Mouse (Mus musculus) Patski (cell line): ENCODE data around the gene Ap1g1. TPM values are rescaled to one million over a fixed set of nuclear protein-coding genes. Genes with fewer than 3 reads are reported as not detected.
A peak's percentile ranks its signal among the peaks of the same experiment; 100 is the strongest.
"Not testable (repeated sequence)": the region's sequence is repeated elsewhere in the genome, so short reads cannot be mapped to it uniquely, and the experiment has no call there.

ENCODE experiments used
- ATAC-seq: fragments of 100-300 bp; one replicate; pipeline ENCODE4 v1.8.0; 2021
- CTCF ChIA-PET: fragments of 350-600 bp; sonication (Branson Sonifier 250); formaldehyde crosslinking; loops from one replicate; lab custom pipeline; 2022; ENCODE audit warnings: inconsistent platforms; lab: Charles Lee
- POLR2A ChIA-PET: fragments of 350-600 bp; sonication (Branson Sonifier 250); formaldehyde crosslinking; loops from one replicate; lab custom pipeline; 2022; ENCODE audit warnings: antibody characterized with exemption, inconsistent platforms; lab: Charles Lee
- DNase-seq: peaks from one replicate; pipeline ENCODE4 v3.0.0-alpha.2; 2011; ENCODE audit warnings: low read depth, low spot score
- H3K27me3 ChIP-seq: fragments of 371-371 bp; one replicate; pipeline ENCODE4 v1.5.1; 2021
- CTCF ChIP-seq: fragments of 100-300 bp; IDR thresholded peaks from one replicate; pipeline ENCODE4 v1.5.1; 2021
- in situ Hi-C: fragments of 300-500 bp; cut with MboI; formaldehyde crosslinking; loops from 3 replicates; pipeline ENCODE4 v1.11.1; 2018; ENCODE audit warnings: low pct_unique_long_range_greater_than_20kb, mixed read lengths
- polyA plus RNA-seq: library from polyadenylated mRNA; unstranded; gene quantifications from one replicate; pipeline ENCODE4 v1.2.3, GENCODE M21; 2021

The Ap1g1 gene
- polyA plus RNA-seq, 1 experiment from 2014 or later, result 104 TPM

- ChIA-PET CTCF (interaction anchor here (0.9 to 3.0 kb wide), 7 partner anchors 8 to 69 kb away, joined by 3 to 13 read pairs (median 3); no protein-coding TSS in a partner anchor), POLR2A (interaction anchor here (0.7 kb wide), 1 partner anchor 22 kb away, joined by 3 read pairs; no protein-coding TSS in a partner anchor)
- TF ChIP-seq CTCF, result peak; percentile 91
- in situ Hi-C loops, result no loop called here
- no peak for DNase-seq
- no peaks in the 10 kb centered on the region for H3K27me3 ChIP-seq
- no peak for ATAC-seq
Measured at GRCm38 (mm10) chr8:109853423-109853822, 75.1 kb downstream of the Ap1g1 start.

DNA sequence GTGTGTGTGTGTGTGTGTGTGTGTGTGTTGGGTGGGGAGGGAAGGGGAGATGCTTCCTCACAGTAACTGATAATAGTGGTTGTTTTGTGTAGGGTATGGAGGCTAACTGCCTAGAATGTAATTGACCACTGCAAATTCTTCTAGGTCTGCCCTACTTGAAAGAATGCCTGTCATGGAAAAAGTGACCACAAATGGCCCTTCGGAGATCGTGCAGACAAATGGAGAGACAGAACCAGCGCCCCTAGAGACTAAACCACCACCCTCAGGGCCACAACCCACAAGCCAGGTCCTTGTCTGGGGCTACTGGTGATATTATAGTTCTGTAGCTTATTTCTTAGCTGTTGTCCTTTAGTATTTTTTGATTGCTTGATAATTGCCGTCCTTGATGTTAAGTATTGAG is 76.2 kb downstream of the Ap1g1 start:
- no peak for DNase-seq
- H3K27me3 ChIP-seq, result no peaks in the 10 kb centered on the region
- no peak for TF ChIP-seq CTCF
- ChIA-PET CTCF (no interaction called here), POLR2A (no interaction called here)
- no peak for ATAC-seq
- in situ Hi-C loops, result no loop called here

DNA sequence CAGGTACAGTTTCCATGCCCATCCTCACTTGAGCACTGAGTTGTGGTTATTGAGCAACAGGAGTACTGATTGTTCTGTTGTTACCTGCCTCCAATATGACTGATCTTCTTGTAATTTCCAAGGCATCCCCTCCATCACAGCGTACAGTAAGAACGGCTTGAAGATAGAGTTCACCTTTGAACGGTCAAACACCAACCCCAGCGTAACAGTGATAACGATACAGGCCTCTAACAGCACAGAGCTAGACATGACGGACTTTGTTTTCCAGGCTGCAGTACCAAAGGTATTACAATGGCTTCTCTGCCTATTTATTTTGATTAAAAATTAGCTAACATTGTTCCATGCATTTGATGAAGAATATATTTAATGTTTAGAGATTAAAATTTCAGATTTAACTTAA is 77.1 kb downstream of the Ap1g1 start:
- no peak for ATAC-seq
- no peaks in the 10 kb centered on the region for H3K27me3 ChIP-seq
- ChIA-PET CTCF (no interaction called here), POLR2A (no interaction called here)
- DNase-seq, result no peak
- in situ Hi-C loops, result no loop called here
- TF ChIP-seq CTCF, result no peak

DNA sequence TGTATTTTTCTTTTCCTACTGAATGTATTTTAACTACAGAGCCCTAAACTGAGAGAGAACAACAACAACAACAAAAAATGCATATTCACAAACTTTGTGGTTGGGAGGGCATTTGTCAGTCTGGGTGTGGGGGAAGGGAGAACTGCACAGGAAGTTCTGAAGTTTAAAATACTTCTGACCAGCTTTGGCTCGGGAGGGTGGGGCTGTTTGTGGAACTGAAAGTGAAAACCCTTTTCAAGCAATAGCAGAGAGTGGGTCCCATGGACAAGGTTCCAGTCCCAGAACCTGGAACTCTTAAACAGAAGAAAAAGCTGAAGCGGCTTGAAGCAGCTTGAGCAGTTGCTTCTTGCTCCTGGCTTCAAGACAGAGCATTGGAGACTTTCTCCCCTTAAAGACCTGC is 85.0 kb downstream of the Ap1g1 start:
- no peak for DNase-seq
- POLR2A ChIA-PET, result no interaction called here

GRCm38 (mm10) chr8:109864798-109865197 is 86.4 kb downstream of the Ap1g1 start:
- ChIA-PET POLR2A (interaction anchor here (0.6 kb wide), 1 partner anchor 92 kb away, joined by 3 read pairs; no protein-coding TSS in a partner anchor), CTCF (interaction anchor here (1.2 to 2.2 kb wide), 3 partner anchors 12 to 53 kb away, joined by 3 to 6 read pairs (median 6); no protein-coding TSS in a partner anchor)
- no peak for TF ChIP-seq CTCF
- no peak for DNase-seq
- H3K27me3 ChIP-seq, result no peaks in the 10 kb centered on the region
- in situ Hi-C loops, result no loop called here
- ATAC-seq, result no peak

More for the DNA sequence above, 85.0 kb downstream of the Ap1g1 start:
- in situ Hi-C loops, result no loop called here
- H3K27me3 ChIP-seq, result no peaks in the 10 kb centered on the region
- CTCF ChIA-PET, result no interaction called here
- TF ChIP-seq CTCF, result no peak
- ATAC-seq, result no peak

GRCm38 (mm10) chr8:109865536-109865935 is 87.2 kb downstream of the Ap1g1 start:
- H3K27me3 ChIP-seq, result no peaks in the 10 kb centered on the region
- ATAC-seq, result no peak
- ChIA-PET POLR2A (no interaction called here), CTCF (interaction anchor here (1.2 to 2.2 kb wide), 5 partner anchors 8 to 52 kb away, joined by 3 to 7 read pairs (median 6); no protein-coding TSS in a partner anchor)
- no peak for TF ChIP-seq CTCF
- DNase-seq, result no peak
- in situ Hi-C loops, result no loop called here

GRCm38 (mm10) chr8:109866690-109867089 is 88.3 kb downstream of the Ap1g1 start:
- DNase-seq (no peak), ATAC-seq (no peak)
- POLR2A ChIA-PET, result no interaction called here
- CTCF ChIA-PET, result interaction anchor here (0.8 to 2.1 kb wide), 3 partner anchors 9 to 51 kb away, joined by 4 to 7 read pairs (median 6); no protein-coding TSS in a partner anchor
- in situ Hi-C loops, result no loop called here
- TF ChIP-seq CTCF, result no peak
- no peaks in the 10 kb centered on the region for H3K27me3 ChIP-seq

- DNase-seq, result peak; percentile 77
- CTCF ChIA-PET, result interaction anchor here (2.1 kb wide), 1 partner anchor 49 kb away, joined by 6 read pairs; no protein-coding TSS in a partner anchor
- peak; percentile 65 for TF ChIP-seq CTCF
- ATAC-seq, result peak; percentile 97
- H3K27me3 ChIP-seq, result no peaks in the 10 kb centered on the region
- in situ Hi-C loops, result no loop called here
- POLR2A ChIA-PET, result interaction anchor here (0.7 to 1.2 kb wide), 2 partner anchors 11 to 33 kb away, joined by 3 read pairs; no protein-coding TSS in a partner anchor
Measured at GRCm38 (mm10) chr8:109868003-109868679, 89.8 kb downstream of the Ap1g1 start, which contains the start of gene Phlpp2. Gene Phlpp2, plus strand, starts transcription at chr8:109868542.

- no peak for DNase-seq
- in situ Hi-C loops, result no loop called here
- ATAC-seq, result peak; percentile 65
- TF ChIP-seq CTCF, result no peak
- ChIA-PET POLR2A (interaction anchor here (0.7 to 1.2 kb wide), 2 partner anchors 11 to 33 kb away, joined by 3 read pairs; no protein-coding TSS in a partner anchor), CTCF (interaction anchor here (2.1 kb wide), 1 partner anchor 49 kb away, joined by 6 read pairs; no protein-coding TSS in a partner anchor)
- H3K27me3 ChIP-seq, result no peaks in the 10 kb centered on the region
Measured at GRCm38 (mm10) chr8:109868680-109869361, 90.5 kb downstream of the Ap1g1 start.

- no peak for TF ChIP-seq CTCF
- ATAC-seq (no peak), DNase-seq (no peak)
- in situ Hi-C loops, result no loop called here
- H3K27me3 ChIP-seq, result no peaks in the 10 kb centered on the region
- POLR2A ChIA-PET, result no interaction called here
- CTCF ChIA-PET, result interaction anchor here (1.0 to 3.1 kb wide), 2 partner anchors 18 to 46 kb away, joined by 3 to 9 read pairs; no protein-coding TSS in a partner anchor
Measured at GRCm38 (mm10) chr8:109871056-109871455, 92.7 kb downstream of the Ap1g1 start.

DNA sequence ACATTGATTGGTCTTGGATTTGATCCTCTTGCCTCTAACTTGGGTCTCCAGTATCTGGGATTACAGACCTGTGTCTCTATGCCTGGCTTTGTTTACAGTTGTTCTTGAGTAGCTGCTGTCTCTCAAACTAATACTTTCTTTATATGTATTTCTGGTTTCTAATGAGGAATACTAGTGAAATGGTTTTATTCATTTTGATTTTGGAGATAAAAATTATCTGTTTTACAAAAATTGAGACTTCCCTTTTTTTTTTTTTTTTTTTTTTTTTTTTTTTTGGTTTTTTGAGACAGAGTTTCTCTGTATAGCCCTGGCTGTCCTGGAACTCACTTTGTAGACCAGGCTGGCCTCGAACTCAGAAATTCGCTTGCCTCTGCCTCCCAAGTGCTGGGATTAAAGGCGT is 95.4 kb downstream of the Ap1g1 start:
- POLR2A ChIA-PET, ATAC-seq, CTCF ChIA-PET, in situ Hi-C loops, H3K27me3 ChIP-seq, DNase-seq: not testable (repeated sequence)
